Mouse (Mus musculus): ENCODE measurements around the gene Aldh1b1.

GRCm38 (mm10) chr4:45822781-45823575, 24.2 kb downstream of the Aldh1b1 start:
- TF ChIP-seq TAL1 (IDR thresholded peaks at IDR 0.05; ENCODE audit: low read length) (no peak), GATA1 (IDR thresholded peaks at IDR 0.05; ENCODE audit: low read length) (no peak)

All from erythroblast, embryonic 14.5 days (primary cell).